Mouse (Mus musculus) ovary, postnatal 14 days (tissue): ENCODE results near the gene Chadl.
A peak's percentile ranks its signal among the peaks of the same experiment; 100 is the strongest.
"Not testable (repeated sequence)": the region's sequence is repeated elsewhere in the genome, so short reads cannot be mapped to it uniquely, and the experiment has no call there.

Source experiments
- DNase-seq: peaks from one replicate; pipeline ENCODE4 v3.0.0; 2022; ENCODE audit warnings: low spot score

Chadl gene

GRCm38 (mm10) chr15:81697175-81697574 lies at the start of gene Chadl:
Gene Chadl (minus strand): TSS chr15:81697287.
- no peak for DNase-seq

- peak; percentile 66 for DNase-seq
These were observed 48.6 kb upstream of the Chadl start for GRCm38 (mm10) chr15:81745601-81746114.

DNA sequence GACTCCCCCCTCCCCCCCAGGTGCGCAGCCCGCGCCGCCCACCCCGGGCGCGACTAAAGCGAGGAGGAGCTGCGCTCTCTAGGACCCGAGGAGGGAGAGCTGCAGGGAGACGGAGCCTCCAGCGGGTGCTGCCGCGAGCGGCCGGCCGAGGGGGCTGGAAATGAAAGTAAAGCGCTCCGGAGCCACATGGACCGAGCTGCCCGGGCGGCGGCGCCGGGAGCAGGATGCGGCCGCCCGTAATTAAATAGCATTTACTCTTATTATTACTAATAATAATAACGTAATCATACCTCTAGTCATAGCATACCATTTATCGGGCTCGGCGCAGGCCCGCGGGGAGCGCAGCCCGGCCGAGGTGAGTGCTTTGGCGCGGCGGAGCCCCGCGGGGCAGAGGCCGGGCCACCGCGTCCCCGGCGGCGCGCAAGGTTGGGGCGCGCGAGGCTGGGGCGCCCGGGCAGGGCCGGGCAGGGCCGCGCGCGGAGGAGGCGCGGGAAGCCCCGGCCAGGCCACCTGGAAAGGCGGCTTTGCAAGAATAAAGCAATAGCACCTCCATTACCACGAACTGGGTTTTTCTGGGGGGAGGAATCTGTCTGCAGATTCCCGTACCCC lies 48.0 kb upstream of the Chadl start, which contains the start of the genes Zc3h7b and Rangap1:
Gene Zc3h7b, plus strand, starts transcription at position 66 of the 609 bp plus-strand sequence.
Gene Rangap1, minus strand, starts transcription at position 539 of the 609 bp plus-strand sequence.
- DNase-seq, result peak; percentile 65

GRCm38 (mm10) chr15:81742368-81742767 lies 45.3 kb upstream of the Chadl start:
- DNase-seq, result not testable (repeated sequence)

GRCm38 (mm10) chr15:81739924-81740323 lies 42.8 kb upstream of the Chadl start:
- no peak for DNase-seq

GRCm38 (mm10) chr15:81739296-81739695 lies 42.2 kb upstream of the Chadl start:
- DNase-seq, result no peak

DNA sequence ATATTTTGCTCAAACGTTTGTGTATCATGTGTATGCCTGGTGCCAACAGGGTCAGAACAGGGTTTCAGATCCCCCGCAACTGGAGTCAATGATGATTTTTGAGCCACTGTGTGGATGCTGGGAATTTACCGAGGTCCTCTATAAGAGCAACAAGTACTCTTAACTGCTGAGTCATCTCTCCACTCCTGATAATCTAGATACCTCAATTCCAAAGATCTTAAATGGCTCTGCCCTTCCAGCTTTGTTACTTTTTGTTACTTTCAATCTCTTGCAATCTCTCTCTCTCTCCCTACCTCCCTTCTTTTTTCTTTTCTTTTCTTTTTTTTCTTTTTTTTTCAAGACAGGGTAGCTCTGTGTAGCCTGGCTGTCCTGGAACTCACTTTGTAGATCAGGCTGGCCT lies 38.0 kb upstream of the Chadl start:
- no peak for DNase-seq

GRCm38 (mm10) chr15:81729792-81730635 lies 32.9 kb upstream of the Chadl start:
- DNase-seq, result peak; percentile 89

DNA sequence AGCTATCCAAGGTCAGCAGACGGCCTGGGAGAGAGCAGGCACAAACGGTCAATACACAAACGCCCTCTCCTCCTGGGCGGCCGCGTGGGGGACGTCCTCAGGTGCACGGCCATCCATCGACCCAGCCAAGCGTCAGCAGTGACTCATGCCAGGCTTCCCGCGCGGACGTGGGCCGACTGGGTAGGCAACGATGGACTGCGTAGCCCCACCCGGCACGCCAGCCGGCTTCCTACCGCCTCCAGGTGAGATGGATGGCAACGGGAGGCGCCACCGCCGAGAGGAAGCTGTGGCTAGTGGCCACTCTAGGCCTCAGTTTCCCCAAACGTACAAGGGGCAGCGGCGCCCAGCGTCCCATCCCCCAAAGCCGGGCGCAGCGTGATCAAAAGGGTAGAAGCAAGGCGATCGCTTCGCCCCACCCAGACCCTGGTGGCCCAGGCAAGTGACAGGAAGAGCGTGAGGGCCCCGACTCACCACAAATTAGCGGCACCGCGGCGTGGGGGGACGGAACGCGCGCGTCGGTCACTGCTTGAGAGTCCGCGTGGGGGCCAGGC lies 32.2 kb upstream of the Chadl start:
- DNase-seq, result no peak

DNA sequence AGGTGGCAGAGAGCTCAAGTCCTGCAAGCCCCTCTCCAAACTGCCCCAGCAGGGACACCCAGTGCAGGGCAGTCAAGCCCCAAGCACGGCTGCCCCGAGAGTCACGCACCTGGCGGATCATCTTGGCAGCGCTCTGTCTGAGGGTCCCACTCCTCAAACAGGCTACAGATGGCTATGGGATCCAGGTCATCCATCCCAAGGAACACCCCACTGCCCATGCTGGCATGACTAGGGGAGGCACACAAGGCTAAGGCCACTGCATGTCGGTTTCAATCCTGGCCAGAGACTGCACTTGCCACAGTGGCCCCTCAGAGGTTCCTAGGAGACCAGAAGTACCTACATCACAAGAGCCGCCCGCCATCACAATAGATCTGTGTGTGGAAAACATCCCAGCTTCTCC lies 28.9 kb upstream of the Chadl start:
- DNase-seq, result no peak

GRCm38 (mm10) chr15:81723653-81724052 lies 26.6 kb upstream of the Chadl start:
- DNase-seq, result no peak

GRCm38 (mm10) chr15:81722361-81722760 lies 25.3 kb upstream of the Chadl start:
- no peak for DNase-seq

DNA sequence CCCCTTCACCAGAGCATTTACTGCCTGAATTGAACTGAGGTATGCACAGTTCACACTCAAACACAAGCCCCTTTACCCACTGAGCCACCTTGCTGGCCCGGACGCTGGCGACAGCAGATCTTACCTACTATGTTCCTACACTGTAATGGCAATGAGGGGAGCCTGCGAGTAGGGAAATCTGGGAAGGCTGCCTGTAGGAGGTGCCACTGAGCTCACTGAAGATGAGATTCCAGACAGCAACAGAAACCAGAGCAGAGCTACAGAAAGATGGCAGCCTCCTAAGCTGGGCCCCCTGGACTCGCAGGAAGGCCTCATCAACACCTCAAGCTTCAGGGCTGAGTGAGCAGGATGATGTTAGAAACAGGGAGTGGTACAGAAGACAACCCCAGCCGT lies 22.0 kb upstream of the Chadl start:
- no peak for DNase-seq

DNA sequence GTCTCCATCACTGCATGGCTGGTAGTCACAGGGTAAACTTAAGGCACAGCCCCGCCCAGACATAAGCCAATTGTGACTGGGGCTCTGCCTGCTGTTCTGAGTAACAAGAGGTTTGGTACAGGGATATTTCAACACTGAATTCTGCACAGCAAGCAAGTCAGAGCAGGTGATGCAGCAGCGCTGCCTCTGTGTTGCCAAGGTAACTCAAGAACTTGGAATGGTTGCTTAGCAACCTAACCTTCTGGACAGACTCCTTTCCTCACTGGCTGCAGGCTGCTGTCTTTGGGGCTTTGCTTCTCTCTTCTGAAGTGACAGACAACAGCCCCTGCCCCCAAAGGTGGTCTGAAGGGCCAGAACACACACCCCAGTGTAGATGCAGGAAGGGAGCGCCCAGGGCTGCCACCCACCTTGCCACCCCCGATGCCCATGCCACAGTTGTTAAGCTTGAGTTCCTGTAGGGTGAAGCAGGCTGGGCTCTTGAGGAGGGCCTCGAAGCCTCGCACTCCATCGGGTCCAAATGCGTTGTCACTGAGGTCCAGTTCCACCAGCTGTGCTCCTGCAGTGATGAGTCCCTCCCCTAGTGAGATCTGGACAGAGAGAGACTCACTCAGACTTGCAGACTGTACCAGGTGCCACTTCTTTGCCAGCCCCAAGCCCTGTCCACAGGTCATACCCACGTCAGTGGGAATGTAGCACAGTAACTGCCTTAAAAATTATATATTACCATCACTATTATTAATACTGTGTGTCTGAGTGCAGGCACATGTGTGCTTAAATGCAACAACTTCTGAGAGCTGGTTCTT lies 21.4 kb upstream of the Chadl start:
- no peak for DNase-seq

GRCm38 (mm10) chr15:81713742-81714141 lies 16.7 kb upstream of the Chadl start:
- no peak for DNase-seq

- no peak for DNase-seq
These were observed 13.7 kb upstream of the Chadl start for GRCm38 (mm10) chr15:81710801-81711200.

- DNase-seq, result no peak
These were observed 12.6 kb upstream of the Chadl start for GRCm38 (mm10) chr15:81709686-81710085.

DNA sequence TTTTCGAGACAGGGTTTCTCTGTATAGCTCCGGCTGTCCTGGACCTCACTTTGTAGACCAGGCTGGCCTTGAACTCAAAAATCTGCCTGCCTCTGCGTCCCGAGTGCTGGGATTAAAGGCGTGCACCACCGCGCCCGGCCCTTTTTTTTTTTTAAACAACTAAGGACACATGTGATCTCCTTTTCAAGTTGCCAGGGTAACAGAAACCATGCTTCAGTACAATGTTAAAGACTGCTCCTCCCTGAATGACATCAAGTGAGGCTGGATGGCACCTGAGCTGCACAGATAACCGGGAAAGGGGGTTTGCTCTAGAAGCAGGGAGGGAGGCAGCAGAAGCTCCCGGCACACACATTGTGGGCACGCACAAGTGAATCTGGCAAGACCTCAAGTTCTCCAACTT lies 11.9 kb upstream of the Chadl start:
- no peak for DNase-seq

GRCm38 (mm10) chr15:81703094-81703489 lies 6.0 kb upstream of the Chadl start:
- DNase-seq, result no peak

DNA sequence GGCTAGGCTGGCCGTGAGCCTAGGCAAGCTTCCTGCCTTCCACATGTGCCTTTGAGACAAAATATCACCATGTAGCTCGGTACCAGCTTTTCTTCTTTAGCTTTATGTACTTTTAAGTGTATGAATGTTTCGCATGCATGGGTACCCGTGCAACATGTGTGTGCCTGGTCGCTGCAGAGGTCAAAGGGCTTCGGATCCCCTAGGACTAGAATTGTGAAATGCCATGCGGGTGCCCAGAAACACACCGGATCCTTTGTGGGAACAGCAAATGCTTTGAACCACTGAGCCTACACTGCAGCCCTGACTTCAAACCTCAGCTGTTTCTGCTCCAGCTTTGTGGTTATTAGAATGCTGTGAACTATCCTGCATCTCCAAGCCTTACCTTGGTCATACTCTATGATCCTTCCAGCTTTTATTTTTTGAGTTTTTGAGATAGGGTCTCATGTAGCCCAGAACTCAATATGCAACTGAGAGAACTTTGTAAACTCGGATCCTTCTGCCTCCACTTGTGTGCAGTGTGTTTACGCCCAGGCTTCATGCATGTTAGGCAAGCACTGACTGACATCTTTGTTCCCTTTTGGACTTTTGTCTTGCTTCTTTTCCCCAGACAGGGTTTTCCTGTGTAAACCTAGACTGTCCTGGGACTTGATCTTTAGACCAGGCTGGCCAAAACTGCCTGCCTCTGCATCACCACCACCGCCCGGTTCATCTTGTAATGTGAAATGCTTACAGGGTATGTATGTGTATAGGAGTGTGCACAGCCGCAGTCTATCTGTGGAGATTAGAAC lies 5.4 kb upstream of the Chadl start:
- DNase-seq, result no peak

DNA sequence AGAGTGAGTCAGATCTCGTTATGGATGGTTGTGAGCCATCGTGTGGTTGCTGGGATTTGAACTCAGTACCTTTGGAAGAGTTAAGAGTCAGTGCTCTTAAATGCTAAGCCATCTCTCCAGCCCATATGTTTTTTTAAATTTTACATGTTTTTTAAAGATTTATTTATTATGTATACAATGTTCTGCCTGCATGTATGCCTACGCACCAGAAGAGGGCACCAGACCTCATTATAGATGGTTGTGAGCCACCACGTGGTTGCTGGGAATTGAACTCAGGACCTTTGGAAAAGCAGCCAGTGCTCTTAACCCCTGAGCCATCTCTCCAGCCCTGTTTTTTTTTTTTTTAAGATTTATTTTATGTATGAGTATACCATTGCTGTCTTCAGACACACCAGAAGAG lies 4.3 kb upstream of the Chadl start:
- not testable (repeated sequence) for DNase-seq
